Mouse (Mus musculus): ENCODE results near the gene Mt1. TPM values are rescaled to one million over a fixed set of nuclear protein-coding genes. Genes with fewer than 3 reads are reported as not detected.

Gene Mt1
- polyA plus RNA-seq, 1 experiment, result 1,753 TPM

- TF ChIP-seq POLR2A (IDR thresholded peaks at IDR 0.05; ENCODE audit: control insufficient read depth, low read depth, low read length) (no peak), CTCF (IDR thresholded peaks at IDR 0.05; ENCODE audit: control insufficient read depth, insufficient read depth, insufficient replicate concordance, low read depth, low read length) (no peak)
- H3K27ac ChIP-seq (ENCODE audit: control insufficient read depth, insufficient read depth, low read depth, low read length), result no peak overlapping the region
- H3K4me3 ChIP-seq (ENCODE audit: control insufficient read depth, low read depth, low read length), result no peak overlapping the region
- H3K4me1 ChIP-seq (ENCODE audit: control insufficient read depth, insufficient read depth, low read length), result no peaks in the 10 kb centered on the region
- no peaks in the 10 kb centered on the region for H3K27me3 ChIP-seq (ENCODE audit: control insufficient read depth, insufficient read depth, low read length)
- no peaks in the 10 kb centered on the region for H3K36me3 ChIP-seq (ENCODE audit: control insufficient read depth, insufficient read depth, low read length)
These were observed 28.6 kb downstream of the Mt1 start for GRCm38 (mm10) chr8:94207491-94207890.

DNA sequence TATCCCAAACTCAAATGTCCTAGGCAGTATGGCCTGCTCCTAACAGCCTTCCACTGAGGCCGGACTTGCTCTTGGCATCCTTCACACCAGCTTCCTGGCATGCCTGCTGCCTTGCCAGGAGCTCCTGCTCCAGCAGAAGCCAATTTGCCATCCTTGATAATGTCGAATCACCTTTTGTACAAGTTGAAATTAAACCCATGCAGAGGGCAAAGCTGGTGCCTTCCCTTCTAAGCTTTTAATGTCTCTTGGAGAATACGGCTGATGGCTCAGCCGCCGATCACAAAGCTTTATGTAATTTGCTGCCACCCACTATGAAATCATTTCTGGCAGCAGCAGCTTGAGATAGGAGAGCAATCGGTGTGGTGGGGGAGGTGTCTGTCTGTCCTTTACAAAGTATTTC lies 30.8 kb downstream of the Mt1 start:
- TF ChIP-seq CTCF (IDR thresholded peaks at IDR 0.05; ENCODE audit: control insufficient read depth, insufficient read depth, insufficient replicate concordance, low read depth, low read length) (no peak), POLR2A (IDR thresholded peaks at IDR 0.05; ENCODE audit: control insufficient read depth, low read depth, low read length) (no peak)
- Histone ChIP-seq H3K4me3 (ENCODE audit: control insufficient read depth, low read depth, low read length) (no peak overlapping the region), H3K27ac (ENCODE audit: control insufficient read depth, insufficient read depth, low read depth, low read length) (no peak overlapping the region), H3K4me1 (ENCODE audit: control insufficient read depth, insufficient read depth, low read length) (peaks cover 4% of the 10 kb centered on the region; the same call in 1 of the 2 replicates), H3K36me3 (ENCODE audit: control insufficient read depth, insufficient read depth, low read length) (no peaks in the 10 kb centered on the region), H3K27me3 (ENCODE audit: control insufficient read depth, insufficient read depth, low read length) (no peaks in the 10 kb centered on the region)

- no peak overlapping the region for H3K4me3 ChIP-seq (ENCODE audit: control insufficient read depth, low read depth, low read length)
- no peaks in the 10 kb centered on the region for H3K36me3 ChIP-seq (ENCODE audit: control insufficient read depth, insufficient read depth, low read length)
- no peaks in the 10 kb centered on the region for H3K27me3 ChIP-seq (ENCODE audit: control insufficient read depth, insufficient read depth, low read length)
- peaks cover 4% of the 10 kb centered on the region; the same call in 1 of the 2 replicates for H3K4me1 ChIP-seq (ENCODE audit: control insufficient read depth, insufficient read depth, low read length)
- no peak overlapping the region for H3K27ac ChIP-seq (ENCODE audit: control insufficient read depth, insufficient read depth, low read depth, low read length)
- TF ChIP-seq POLR2A (IDR thresholded peaks at IDR 0.05; ENCODE audit: control insufficient read depth, low read depth, low read length) (no peak), CTCF (IDR thresholded peaks at IDR 0.05; ENCODE audit: control insufficient read depth, insufficient read depth, insufficient replicate concordance, low read depth, low read length) (no peak)
These were observed 31.3 kb downstream of the Mt1 start for GRCm38 (mm10) chr8:94210225-94210624.

DNA sequence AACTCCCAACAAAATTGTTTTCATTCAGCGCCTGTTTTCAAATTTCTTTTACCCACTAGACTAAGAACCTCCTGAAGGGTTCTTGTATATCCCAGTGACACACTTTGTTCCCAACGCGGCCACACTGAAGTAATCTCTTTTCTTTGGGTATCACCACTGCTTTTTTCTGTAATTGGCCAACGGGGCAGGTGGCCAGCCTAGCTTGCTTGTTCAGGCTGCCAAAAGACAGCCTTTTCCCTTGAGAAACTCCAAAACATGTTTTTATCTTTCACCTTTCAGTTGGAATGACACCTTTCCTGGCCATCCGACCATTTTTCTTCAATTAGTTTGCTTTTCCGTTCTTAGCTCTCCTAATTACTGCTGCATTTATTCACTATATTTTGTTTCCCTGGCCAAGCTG lies 34.9 kb downstream of the Mt1 start:
- peak overlapping the region; percentile 64; the same call in 1 of the 2 replicates for H3K27ac ChIP-seq (ENCODE audit: control insufficient read depth, insufficient read depth, low read depth, low read length)
- TF ChIP-seq POLR2A (IDR thresholded peaks at IDR 0.05; ENCODE audit: control insufficient read depth, low read depth, low read length), result no peak
- TF ChIP-seq CTCF (IDR thresholded peaks at IDR 0.05; ENCODE audit: control insufficient read depth, insufficient read depth, insufficient replicate concordance, low read depth, low read length), result no peak
- H3K4me1 ChIP-seq (ENCODE audit: control insufficient read depth, insufficient read depth, low read length), result peaks cover 4% of the 10 kb centered on the region; the same call in 1 of the 2 replicates
- H3K27me3 ChIP-seq (ENCODE audit: control insufficient read depth, insufficient read depth, low read length), result no peaks in the 10 kb centered on the region
- no peaks in the 10 kb centered on the region for H3K36me3 ChIP-seq (ENCODE audit: control insufficient read depth, insufficient read depth, low read length)
- peak overlapping the region; percentile 71 for H3K4me3 ChIP-seq (ENCODE audit: control insufficient read depth, low read depth, low read length)

- Histone ChIP-seq H3K27me3 (ENCODE audit: control insufficient read depth, insufficient read depth, low read length) (no peaks in the 10 kb centered on the region), H3K27ac (ENCODE audit: control insufficient read depth, insufficient read depth, low read depth, low read length) (peak within 1 kb of the TSS; percentile 76), H3K4me1 (ENCODE audit: control insufficient read depth, insufficient read depth, low read length) (peaks cover 4% of the 10 kb centered on the region; the same call in 1 of the 2 replicates), H3K36me3 (ENCODE audit: control insufficient read depth, insufficient read depth, low read length) (no peaks in the 10 kb centered on the region), H3K4me3 (ENCODE audit: control insufficient read depth, low read depth, low read length) (peak within 1 kb of the TSS; percentile 89)
- peak; percentile 71 for TF ChIP-seq POLR2A (IDR thresholded peaks at IDR 0.05; ENCODE audit: control insufficient read depth, low read depth, low read length)
- no peak for TF ChIP-seq CTCF (IDR thresholded peaks at IDR 0.05; ENCODE audit: control insufficient read depth, insufficient read depth, insufficient replicate concordance, low read depth, low read length)
These were observed 35.6 kb downstream of the Mt1 start, which contains the start of gene Nup93 for GRCm38 (mm10) chr8:94214252-94215173. Gene Nup93 (plus strand): TSS chr8:94214564.

DNA sequence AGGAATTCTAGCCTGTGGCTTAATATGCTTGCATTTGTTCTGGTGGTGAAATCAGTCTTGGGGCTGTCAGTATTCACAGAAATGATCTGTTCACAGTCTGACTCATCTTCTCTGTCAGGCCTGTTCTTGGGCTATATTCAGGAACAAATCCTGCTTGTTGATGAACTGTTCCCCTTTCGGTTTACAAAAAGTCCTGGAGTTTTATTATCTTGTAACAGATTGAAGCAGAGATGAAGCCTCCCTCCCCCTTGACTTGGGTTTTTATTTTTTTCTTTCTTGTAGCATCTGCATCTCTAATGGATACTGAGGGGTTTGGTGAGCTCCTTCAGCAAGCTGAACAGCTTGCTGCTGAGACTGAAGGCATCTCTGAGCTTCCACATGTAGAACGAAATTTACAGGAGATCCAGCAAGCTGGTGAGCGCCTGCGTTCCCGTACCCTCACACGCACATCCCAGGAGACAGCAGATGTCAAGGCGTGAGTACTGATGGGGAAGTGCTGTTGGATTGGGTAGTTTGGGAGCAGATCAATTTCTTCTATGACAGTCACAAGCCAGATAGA lies 48.6 kb downstream of the Mt1 start:
- no peak overlapping the region for H3K4me3 ChIP-seq (ENCODE audit: control insufficient read depth, low read depth, low read length)
- no peaks in the 10 kb centered on the region for H3K4me1 ChIP-seq (ENCODE audit: control insufficient read depth, insufficient read depth, low read length)
- TF ChIP-seq CTCF (IDR thresholded peaks at IDR 0.05; ENCODE audit: control insufficient read depth, insufficient read depth, insufficient replicate concordance, low read depth, low read length), result no peak
- TF ChIP-seq POLR2A (IDR thresholded peaks at IDR 0.05; ENCODE audit: control insufficient read depth, low read depth, low read length), result no peak
- H3K36me3 ChIP-seq (ENCODE audit: control insufficient read depth, insufficient read depth, low read length), result no peaks in the 10 kb centered on the region; the same call in 1 of the 2 replicates
- H3K27me3 ChIP-seq (ENCODE audit: control insufficient read depth, insufficient read depth, low read length), result no peaks in the 10 kb centered on the region
- no peak overlapping the region for H3K27ac ChIP-seq (ENCODE audit: control insufficient read depth, insufficient read depth, low read depth, low read length)

Other genes starting within 250 kb of the Mt1 start
- 78.7 and 82.2 TPM in 2 replicates for gene Amfr, start 166.2 kb upstream of the Mt1 start, polyA plus RNA-seq (2012; rRNA removed)
- 35.1 and 53.0 TPM in 2 replicates for gene Nudt21, start 142.1 kb upstream of the Mt1 start, polyA plus RNA-seq (2012; rRNA removed)
- gene Ogfod1, start 141.9 kb upstream of the Mt1 start, polyA plus RNA-seq (2012; rRNA removed), result 5.3 and 8.3 TPM in 2 replicates
- gene Bbs2, start 80.2 kb upstream of the Mt1 start, polyA plus RNA-seq (2012; rRNA removed), result 38.0 and 39.9 TPM in 2 replicates
- not detected in 2 replicates for gene Mt4, start 41.9 kb upstream of the Mt1 start, polyA plus RNA-seq (2012; rRNA removed)
- 6.3 and 9.4 TPM in 2 replicates for gene Mt3, start 26.5 kb upstream of the Mt1 start, polyA plus RNA-seq (2012; rRNA removed)
- gene Mt2, start 6.4 kb upstream of the Mt1 start, polyA plus RNA-seq (2012; rRNA removed), result 232 and 277 TPM in 2 replicates
- gene Nup93, start 35.5 kb downstream of the Mt1 start, polyA plus RNA-seq (2012; rRNA removed), result 24.9 and 27.1 TPM in 2 replicates
- gene Slc12a3, start 150.1 kb downstream of the Mt1 start, polyA plus RNA-seq (2012; rRNA removed), result 0.99 and 1.4 TPM in 2 replicates
- gene Herpud1, start 207.4 kb downstream of the Mt1 start, polyA plus RNA-seq (2012; rRNA removed), result 227 and 245 TPM in 2 replicates